ENCODE assay signal across 8 mouse cellular contexts in genomic region chr19:59344304-59344711, GRCm38 (mm10). TPM values are rescaled to one million over a fixed set of nuclear protein-coding genes. Genes with fewer than 3 reads are reported as not detected.
DNase-seq lines count a peak whose midpoint lies in the region; ATAC-seq lines count a peak whose summit lies in the region.

No protein-coding gene starts in this region.

- no peak for ATAC-seq in kidney, embryonic 14.5 days (ENCODE audit: low FRiP score, low TSS enrichment)
- no peak for ATAC-seq in liver, embryonic 15.5 days (ENCODE audit: insufficient read depth)
- no peak for ATAC-seq in stomach, embryonic 16.5 days (ENCODE audit: insufficient read depth, low FRiP score)

- peaks cover 38% of the 10 kb centered on the region for H3K4me1 ChIP-seq in heart, embryonic 10.5 days
- peaks cover 24% of the 10 kb centered on the region for H3K4me1 ChIP-seq in kidney, embryonic 14.5 days (ENCODE audit: control insufficient read depth, insufficient read depth, low read length)
- H3K4me1 ChIP-seq in liver, embryonic 15.5 days (replicated peaks), result peaks cover 47% of the 10 kb centered on the region
- peaks cover 20% of the 10 kb centered on the region for H3K4me1 ChIP-seq in stomach, embryonic 16.5 days (ENCODE audit: control insufficient read depth, insufficient read depth, low read length)

- 0% methylated on average over 14 of the region's 14 CpGs for WGBS in heart, embryonic 10.5 days
- 1% methylated on average over 14 of the region's 14 CpGs for WGBS in kidney, embryonic 14.5 days
- under 1% methylated on average over 14 of the region's 14 CpGs for WGBS in liver, embryonic 15.5 days (ENCODE audit: insufficient replicate concordance)
- WGBS in stomach, embryonic 16.5 days, result 1% methylated on average over 14 of the region's 14 CpGs

- peak overlapping the region; percentile 99 for H3K4me2 ChIP-seq in kidney, embryonic 14.5 days (replicated peaks; ENCODE audit: low read depth, low read length)
- H3K4me2 ChIP-seq in liver, embryonic 15.5 days, result peak overlapping the region; percentile 93
- peak overlapping the region; percentile 97 for H3K4me2 ChIP-seq in stomach, embryonic 16.5 days (ENCODE audit: low read depth, low read length)

- H3K9me3 ChIP-seq in heart, embryonic 10.5 days, result no peaks in the 10 kb centered on the region
- H3K9me3 ChIP-seq in kidney, embryonic 14.5 days (ENCODE audit: control insufficient read depth, low read length), result no peaks in the 10 kb centered on the region
- no peaks in the 10 kb centered on the region for H3K9me3 ChIP-seq in liver, embryonic 15.5 days (replicated peaks)
- no peaks in the 10 kb centered on the region for H3K9me3 ChIP-seq in stomach, embryonic 16.5 days (replicated peaks; ENCODE audit: control insufficient read depth, low read length)

- peak overlapping the region; percentile 88 for H3K4me3 ChIP-seq in heart, embryonic 10.5 days
- H3K4me3 ChIP-seq in kidney, embryonic 14.5 days (ENCODE audit: low read length), result peak overlapping the region; percentile 92
- H3K4me3 ChIP-seq in liver, embryonic 15.5 days (replicated peaks), result peak overlapping the region; percentile 98
- H3K4me3 ChIP-seq in stomach, embryonic 16.5 days (replicated peaks; ENCODE audit: low read length), result peak overlapping the region; percentile 95

- peak overlapping the region; percentile 88 for H3K9ac ChIP-seq in kidney, embryonic 14.5 days (ENCODE audit: low read depth, low read length)
- peak overlapping the region; percentile 96 for H3K9ac ChIP-seq in liver, embryonic 15.5 days
- H3K9ac ChIP-seq in stomach, embryonic 16.5 days (ENCODE audit: low read length), result peak overlapping the region; percentile 92

- H3K36me3 ChIP-seq in heart, embryonic 10.5 days, result no peaks in the 10 kb centered on the region
- no peaks in the 10 kb centered on the region for H3K36me3 ChIP-seq in kidney, embryonic 14.5 days (ENCODE audit: control insufficient read depth, insufficient read depth, low read length)
- H3K36me3 ChIP-seq in liver, embryonic 15.5 days (replicated peaks), result peaks cover 6% of the 10 kb centered on the region; the same call in 1 of the 2 replicates
- H3K36me3 ChIP-seq in stomach, embryonic 16.5 days (ENCODE audit: control insufficient read depth, insufficient read depth, low read length), result no peaks in the 10 kb centered on the region

- peak overlapping the region; percentile 97 for H3K27ac ChIP-seq in heart, embryonic 10.5 days
- no peak overlapping the region for H3K27ac ChIP-seq in kidney, embryonic 14.5 days (ENCODE audit: low read depth, low read length)
- H3K27ac ChIP-seq in liver, embryonic 15.5 days (replicated peaks), result peak overlapping the region; percentile 93
- H3K27ac ChIP-seq in stomach, embryonic 16.5 days (ENCODE audit: low read length), result 0 out of 2 replicates have a peak overlapping the region, but pooled peaks have one; percentile 23

- DNase-seq in layer of hippocampus, adult 11-12 months (ENCODE audit: low spot score), result peak; percentile 10
- no peak for DNase-seq in layer of hippocampus, adult 9-10 months (ENCODE audit: low spot score)
- DNase-seq in cerebellum, postnatal 25 days, result peak; percentile 35 to 42
- DNase-seq in heart, embryonic 10.5 days (ENCODE audit: low spot score), result peak; percentile 85
- DNase-seq in naive thymus-derived CD4-positive, alpha-beta T cell, adult 2 months (ENCODE audit: low read depth), result peak; percentile 51

- H3K27me3 ChIP-seq in heart, embryonic 10.5 days (ENCODE audit: insufficient read depth, poor library complexity, severe bottlenecking), result peaks cover 15% of the 10 kb centered on the region
- no peaks in the 10 kb centered on the region for H3K27me3 ChIP-seq in kidney, embryonic 14.5 days (ENCODE audit: control insufficient read depth, insufficient read depth, low read length)
- peaks cover 4% of the 10 kb centered on the region; the same call in 1 of the 2 replicates for H3K27me3 ChIP-seq in liver, embryonic 15.5 days
- no peaks in the 10 kb centered on the region for H3K27me3 ChIP-seq in stomach, embryonic 16.5 days (ENCODE audit: control insufficient read depth, insufficient read depth, low read length)

RNA-seq across cellular contexts. Expression of gene Pdzd8, which starts 1.3 kb away (rescaled TPM):
- 9.0 and 10.8 TPM in 2 replicates for polyA plus RNA-seq in heart, embryonic 10.5 days (2016; fragmentation: Nextera tagmentation; extraction: Ambion mirVana)
- polyA plus RNA-seq in kidney, embryonic 14.5 days (2014; fragmentation: Nextera tagmentation; extraction: Ambion mirVana), result 13.8 and 18.8 TPM in 2 replicates
- 3.7 and 4.0 TPM in 2 replicates for polyA plus RNA-seq in liver, embryonic 15.5 days (2015; fragmentation: Nextera tagmentation; extraction: Ambion mirVana)
- 6.4 and 6.9 TPM in 2 replicates for polyA plus RNA-seq in stomach, embryonic 16.5 days (2015; fragmentation: Nextera tagmentation; extraction: Ambion mirVana)

RNA-seq across cellular contexts. Expression of gene Rps12-ps3, which starts 22.2 kb away (rescaled TPM):
- polyA plus RNA-seq in heart, embryonic 10.5 days (2016; fragmentation: Nextera tagmentation; extraction: Ambion mirVana), result 7.2 and 8.9 TPM in 2 replicates
- 37.8 and 48.6 TPM in 2 replicates for polyA plus RNA-seq in kidney, embryonic 14.5 days (2014; fragmentation: Nextera tagmentation; extraction: Ambion mirVana)
- 13.3 TPM in 1 of 2 replicates, not detected in the other for polyA plus RNA-seq in liver, embryonic 15.5 days (2015; fragmentation: Nextera tagmentation; extraction: Ambion mirVana)
- polyA plus RNA-seq in stomach, embryonic 16.5 days (2015; fragmentation: Nextera tagmentation; extraction: Ambion mirVana), result 24.4 and 42.3 TPM in 2 replicates
